Mouse (Mus musculus): ENCODE data around the gene Gm20388. TPM values are rescaled to one million over a fixed set of nuclear protein-coding genes. Genes with fewer than 3 reads are reported as not detected.

Gene Gm20388
- polyA plus RNA-seq, 1 experiment from 2014 or later: 2.5 TPM

DNA sequence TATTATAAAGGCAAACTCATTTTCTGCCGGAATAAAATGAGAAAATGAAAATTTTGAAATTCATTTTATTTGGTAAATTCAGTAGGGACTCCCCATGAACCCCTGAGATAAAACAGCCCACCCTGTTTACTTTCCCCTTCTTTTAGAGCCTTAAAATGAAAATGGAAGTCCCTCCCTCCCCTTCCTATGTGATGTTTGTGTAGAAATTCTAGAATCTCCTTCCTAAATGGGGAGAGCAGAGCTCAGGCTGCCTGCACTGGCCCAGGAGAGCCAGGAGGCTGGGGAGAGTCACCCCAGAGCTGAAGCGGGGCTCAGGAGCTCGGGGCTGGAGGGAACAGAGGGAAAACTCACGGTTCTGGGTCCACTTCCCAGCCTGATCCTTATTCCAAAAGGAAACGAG, 1484.0 kb downstream of the Gm20388 start:
- H3K27me3 ChIP-seq (ENCODE audit: low read depth, poor library complexity, severe bottlenecking): peaks cover 100% of the 10 kb centered on the region
- 70% methylated on average over 5 of the region's 5 CpGs for WGBS
- H3K27ac ChIP-seq: no peak overlapping the region
- no peaks in the 10 kb centered on the region for H3K36me3 ChIP-seq
- DNase-seq (ENCODE audit: low spot score): no peak
- no peaks in the 10 kb centered on the region for H3K9me3 ChIP-seq (replicated peaks)
- no peak overlapping the region for H3K4me3 ChIP-seq
- peaks cover 81% of the 10 kb centered on the region for H3K4me1 ChIP-seq

DNA sequence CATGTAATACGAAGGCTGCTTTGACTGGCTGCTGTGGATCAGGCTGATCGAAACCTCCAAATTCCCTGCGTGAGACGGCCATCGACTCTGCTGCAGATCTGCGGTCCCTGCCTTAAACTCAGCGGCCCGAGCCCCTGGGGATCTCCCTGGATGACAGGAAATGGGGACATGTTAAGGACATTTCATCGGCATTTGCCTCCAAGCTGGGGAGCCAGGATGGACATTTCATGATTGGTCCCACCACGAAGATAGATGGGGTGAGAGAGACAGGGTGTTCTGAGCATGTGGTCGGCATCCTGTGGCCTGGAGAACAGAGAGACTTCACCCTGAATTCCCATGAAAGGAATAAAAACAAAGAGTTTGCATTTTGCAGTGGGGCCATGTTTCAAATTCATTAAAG, 1484.7 kb downstream of the Gm20388 start:
- Histone ChIP-seq H3K27ac (no peak overlapping the region), H3K9me3 (replicated peaks) (no peaks in the 10 kb centered on the region), H3K4me1 (peaks cover 86% of the 10 kb centered on the region), H3K27me3 (ENCODE audit: low read depth, poor library complexity, severe bottlenecking) (peaks cover 100% of the 10 kb centered on the region), H3K36me3 (no peaks in the 10 kb centered on the region), H3K4me3 (no peak overlapping the region)
- no peak for DNase-seq (ENCODE audit: low spot score)
- 48% methylated on average over 11 of the region's 11 CpGs for WGBS

DNA sequence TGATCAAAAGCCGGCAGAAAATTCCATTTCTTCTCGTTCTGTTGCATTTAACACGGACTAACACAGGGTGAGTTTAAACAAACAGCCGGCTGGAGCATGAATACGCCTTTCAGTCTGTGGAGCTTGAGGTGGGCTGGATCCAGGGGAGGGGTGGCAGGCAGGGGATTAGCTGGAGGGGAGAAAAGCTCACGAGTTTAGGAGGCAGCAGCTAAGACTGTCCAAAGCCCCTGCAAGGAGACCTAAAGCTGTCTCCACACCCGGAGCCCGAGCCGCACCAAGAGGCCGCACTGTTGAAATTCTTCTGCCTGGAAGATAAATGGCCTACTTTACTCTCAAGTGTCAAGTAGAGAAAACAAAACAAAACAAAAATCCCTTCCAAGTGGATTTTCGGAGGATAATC, 1485.5 kb downstream of the Gm20388 start:
- WGBS: 24% methylated on average over 11 of the region's 11 CpGs
- DNase-seq (ENCODE audit: low spot score): no peak
- Histone ChIP-seq H3K4me1 (peaks cover 82% of the 10 kb centered on the region), H3K4me3 (no peak overlapping the region), H3K27ac (peak overlapping the region; percentile 47; the same call in 1 of the 2 replicates), H3K9me3 (replicated peaks) (no peaks in the 10 kb centered on the region), H3K27me3 (ENCODE audit: low read depth, poor library complexity, severe bottlenecking) (peaks cover 93% of the 10 kb centered on the region), H3K36me3 (no peaks in the 10 kb centered on the region)

DNA sequence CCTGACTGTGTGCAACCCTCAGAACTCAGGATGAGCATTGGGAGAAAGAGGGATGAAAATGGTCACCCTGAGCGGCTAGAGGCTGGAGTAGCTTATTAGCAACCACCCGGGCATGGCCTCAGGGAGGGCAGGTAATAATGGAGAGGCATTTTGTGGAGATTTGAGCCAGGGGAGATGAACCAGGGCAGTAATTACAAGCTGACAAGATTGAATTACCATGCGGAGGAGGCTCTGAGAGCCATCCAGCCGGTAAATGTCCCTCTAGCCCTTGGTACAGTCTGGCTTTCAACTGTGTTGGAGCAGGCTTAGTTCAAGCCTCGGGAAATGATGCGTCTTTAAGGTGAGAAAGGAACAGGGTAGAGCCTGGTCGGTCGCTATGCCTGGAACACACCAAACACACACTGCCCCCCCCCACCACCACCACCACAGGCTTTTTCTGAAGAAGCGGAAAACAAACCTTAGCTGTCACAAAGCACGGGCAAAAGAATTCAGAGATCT, 1486.6 kb downstream of the Gm20388 start:
- Histone ChIP-seq H3K4me3 (no peak overlapping the region), H3K36me3 (no peaks in the 10 kb centered on the region), H3K27ac (peak overlapping the region; percentile 47), H3K4me1 (peaks cover 76% of the 10 kb centered on the region), H3K9me3 (replicated peaks) (no peaks in the 10 kb centered on the region), H3K27me3 (ENCODE audit: low read depth, poor library complexity, severe bottlenecking) (peaks cover 88% of the 10 kb centered on the region)
- no peak for DNase-seq (ENCODE audit: low spot score)
- WGBS: 41% methylated on average over 10 of the region's 10 CpGs

DNA sequence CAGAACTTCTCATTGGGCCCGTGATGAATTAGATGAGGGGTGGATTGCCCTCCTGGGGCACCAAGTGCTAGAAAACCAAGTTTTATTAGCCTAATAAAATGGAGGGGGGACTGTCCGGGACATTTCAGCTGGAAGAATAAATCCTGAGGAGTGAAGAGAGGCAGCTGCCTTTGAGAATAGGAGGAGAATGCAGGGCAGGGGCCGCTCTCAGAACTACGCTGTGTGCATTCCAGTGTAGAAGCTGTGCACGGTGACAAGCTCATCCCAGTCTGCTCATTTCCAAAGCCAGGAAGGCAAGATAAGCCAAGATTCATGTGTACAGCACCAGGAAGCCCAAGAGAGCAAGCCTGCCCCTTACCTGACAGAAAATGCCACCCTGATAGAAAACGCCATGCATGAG, 1487.4 kb downstream of the Gm20388 start:
- 35% methylated on average over 6 of the region's 6 CpGs for WGBS
- DNase-seq (ENCODE audit: low spot score): peak; percentile 30
- Histone ChIP-seq H3K9me3 (replicated peaks) (no peaks in the 10 kb centered on the region), H3K4me1 (peaks cover 74% of the 10 kb centered on the region), H3K36me3 (no peaks in the 10 kb centered on the region), H3K27me3 (ENCODE audit: low read depth, poor library complexity, severe bottlenecking) (peaks cover 80% of the 10 kb centered on the region), H3K4me3 (no peak overlapping the region), H3K27ac (peak overlapping the region; percentile 47; the same call in 1 of the 2 replicates)

DNA sequence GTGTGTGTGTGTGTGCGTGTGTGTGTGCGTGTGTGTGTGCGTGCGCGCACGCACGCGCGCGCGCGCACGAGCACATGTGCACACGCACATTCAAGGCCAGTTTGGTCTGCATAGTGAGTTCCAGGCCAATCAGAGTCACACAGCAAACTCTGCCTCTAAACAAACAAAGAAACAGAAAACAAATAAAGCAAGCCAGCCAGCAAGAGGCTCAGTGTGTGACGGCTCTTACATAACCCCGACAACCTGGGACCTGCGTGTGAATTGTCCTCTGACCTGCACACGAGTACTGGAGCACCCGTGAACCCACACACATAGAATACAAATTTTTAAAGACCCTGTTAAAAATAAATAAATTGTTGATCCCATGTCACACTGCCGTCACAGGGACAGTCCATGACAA, 1488.1 kb downstream of the Gm20388 start:
- Histone ChIP-seq H3K36me3 (no peaks in the 10 kb centered on the region), H3K9me3 (replicated peaks) (no peaks in the 10 kb centered on the region), H3K4me3 (no peak overlapping the region), H3K4me1 (peaks cover 75% of the 10 kb centered on the region), H3K27ac (peak overlapping the region; percentile 60; the same call in 1 of the 2 replicates), H3K27me3 (ENCODE audit: low read depth, poor library complexity, severe bottlenecking) (peaks cover 73% of the 10 kb centered on the region)
- WGBS: 93% methylated on average over 20 of the region's 20 CpGs
- DNase-seq (ENCODE audit: low spot score): no peak

DNA sequence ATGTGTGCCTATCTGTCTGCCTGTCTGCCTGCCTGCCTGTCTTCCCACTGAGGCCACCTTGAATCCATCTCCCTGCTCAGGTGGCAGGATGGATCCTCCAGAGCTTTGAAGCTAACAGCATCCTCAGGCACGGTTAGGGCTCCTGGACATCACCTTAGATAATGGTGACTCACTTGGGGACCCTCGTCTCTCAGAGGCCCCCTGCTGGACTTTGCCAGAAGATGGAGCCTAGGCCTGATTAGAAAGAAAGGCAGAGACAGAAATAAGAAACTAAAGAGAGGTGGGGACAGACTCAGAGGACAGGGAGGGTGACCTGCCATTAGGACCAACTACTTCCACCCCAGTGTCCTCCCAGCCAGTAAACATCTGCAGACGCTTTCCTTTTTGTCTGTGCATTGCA, 1488.5 kb downstream of the Gm20388 start:
- Histone ChIP-seq H3K9me3 (replicated peaks) (no peaks in the 10 kb centered on the region), H3K27me3 (ENCODE audit: low read depth, poor library complexity, severe bottlenecking) (peaks cover 69% of the 10 kb centered on the region), H3K4me3 (no peak overlapping the region), H3K4me1 (peaks cover 76% of the 10 kb centered on the region), H3K27ac (peak overlapping the region; percentile 60), H3K36me3 (no peaks in the 10 kb centered on the region)
- 39% methylated on average over 3 of the region's 3 CpGs for WGBS
- no peak for DNase-seq (ENCODE audit: low spot score)

DNA sequence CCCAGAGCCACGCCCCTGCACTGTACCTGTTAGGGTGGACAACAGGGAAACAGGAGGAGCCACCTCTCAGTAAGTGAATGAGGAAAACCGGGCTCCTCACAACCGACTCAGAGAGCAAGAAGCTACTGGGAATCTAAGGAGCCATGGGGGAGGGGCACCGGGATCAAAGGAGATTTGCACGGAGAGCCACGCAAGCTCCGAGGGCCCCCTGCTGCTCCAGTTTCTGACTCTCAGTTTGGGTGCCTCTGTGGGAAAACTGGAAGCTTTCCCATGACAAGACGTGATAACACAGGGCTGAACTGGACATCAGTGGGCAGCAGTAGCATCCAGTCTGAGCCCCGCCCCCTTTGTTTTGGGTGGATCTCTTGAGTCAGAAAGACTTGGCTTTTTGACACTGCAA, 1489.9 kb downstream of the Gm20388 start:
- H3K27me3 ChIP-seq (ENCODE audit: low read depth, poor library complexity, severe bottlenecking): peaks cover 55% of the 10 kb centered on the region
- H3K4me1 ChIP-seq: peaks cover 66% of the 10 kb centered on the region
- 29% methylated on average over 9 of the region's 9 CpGs for WGBS
- no peak overlapping the region for H3K27ac ChIP-seq
- DNase-seq (ENCODE audit: low spot score): no peak
- H3K4me3 ChIP-seq: no peak overlapping the region
- no peaks in the 10 kb centered on the region for H3K36me3 ChIP-seq
- H3K9me3 ChIP-seq (replicated peaks): no peaks in the 10 kb centered on the region

DNA sequence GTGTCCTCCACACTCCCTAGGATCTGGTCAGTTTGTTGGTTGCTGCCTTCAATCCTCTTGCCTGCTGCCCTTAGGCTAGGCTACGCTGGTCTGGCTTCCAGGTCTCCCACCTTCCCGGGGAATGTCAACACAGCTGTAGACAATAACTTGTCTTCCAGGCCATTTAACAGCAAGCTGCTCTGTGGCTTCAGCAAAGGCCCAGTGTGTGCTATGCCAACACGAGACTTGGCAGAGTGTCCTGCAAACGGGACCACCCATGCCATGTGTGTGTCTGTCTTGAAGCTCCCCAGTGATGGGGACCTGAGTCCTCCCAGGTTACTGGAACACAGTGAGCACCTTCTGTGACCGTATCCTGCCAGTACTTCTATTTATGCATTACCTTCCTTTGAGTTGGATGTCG, 1493.2 kb downstream of the Gm20388 start:
- Histone ChIP-seq H3K27ac (no peak overlapping the region), H3K4me3 (no peak overlapping the region), H3K27me3 (ENCODE audit: low read depth, poor library complexity, severe bottlenecking) (peaks cover 22% of the 10 kb centered on the region), H3K36me3 (no peaks in the 10 kb centered on the region), H3K9me3 (replicated peaks) (no peaks in the 10 kb centered on the region), H3K4me1 (peaks cover 34% of the 10 kb centered on the region)
- WGBS: 87% methylated on average over 6 of the region's 6 CpGs
- DNase-seq (ENCODE audit: low spot score): no peak

DNA sequence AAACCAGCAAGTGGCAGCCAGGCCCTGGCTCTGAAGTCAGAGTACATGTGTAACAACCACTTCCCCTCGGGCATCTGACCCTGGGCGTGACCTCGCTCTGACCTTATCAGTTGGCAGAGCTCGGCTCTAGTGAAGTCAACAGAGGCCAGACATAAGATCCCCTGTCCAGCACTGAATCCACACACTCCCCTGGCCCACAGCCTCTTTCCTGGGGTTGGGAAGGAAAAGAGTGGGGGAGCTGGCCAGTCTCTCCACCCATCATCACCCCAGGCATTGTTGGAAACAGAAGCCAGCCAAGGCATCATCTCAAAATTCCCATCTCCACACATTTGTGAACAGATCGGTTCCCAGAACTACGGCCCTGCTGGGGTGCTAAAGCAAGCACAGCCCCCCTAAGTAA, 1507.4 kb downstream of the Gm20388 start:
- peak overlapping the region; percentile 59 for H3K27ac ChIP-seq

DNA sequence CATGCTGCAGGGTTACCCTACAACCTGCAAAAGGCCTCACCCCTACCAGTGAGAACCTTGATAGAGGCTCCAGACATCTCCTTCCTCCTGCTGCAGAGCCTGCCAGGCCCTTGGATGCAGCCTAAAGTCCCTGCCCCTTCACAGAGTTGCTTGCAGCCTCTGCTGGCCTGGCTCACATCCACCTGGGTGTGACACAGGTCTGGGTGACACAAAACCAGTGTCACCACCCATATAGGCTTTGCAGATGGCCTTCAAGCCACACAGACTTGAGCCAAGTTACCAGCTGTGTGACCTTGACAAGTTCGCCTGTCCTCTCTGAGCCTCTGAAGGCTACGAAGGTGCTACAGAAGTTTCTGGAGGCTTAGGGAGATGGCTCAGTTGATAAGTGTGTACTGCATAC, 1508.9 kb downstream of the Gm20388 start:
- Histone ChIP-seq H3K4me1 (peaks cover 15% of the 10 kb centered on the region), H3K27ac (peak overlapping the region; percentile 59; the same call in 1 of the 2 replicates), H3K27me3 (ENCODE audit: low read depth, poor library complexity, severe bottlenecking) (no peaks in the 10 kb centered on the region), H3K9me3 (replicated peaks) (no peaks in the 10 kb centered on the region), H3K36me3 (no peaks in the 10 kb centered on the region), H3K4me3 (no peak overlapping the region)
- WGBS: 94% methylated on average over 2 of the region's 2 CpGs
- DNase-seq (ENCODE audit: low spot score): no peak

More for the DNA sequence above, 1507.4 kb downstream of the Gm20388 start:
- Histone ChIP-seq H3K36me3 (no peaks in the 10 kb centered on the region), H3K4me3 (no peak overlapping the region), H3K4me1 (peaks cover 15% of the 10 kb centered on the region), H3K27me3 (ENCODE audit: low read depth, poor library complexity, severe bottlenecking) (no peaks in the 10 kb centered on the region), H3K9me3 (replicated peaks) (no peaks in the 10 kb centered on the region)
- DNase-seq (ENCODE audit: low spot score): peak; percentile 33
- 40% methylated on average over 6 of the region's 6 CpGs for WGBS

DNA sequence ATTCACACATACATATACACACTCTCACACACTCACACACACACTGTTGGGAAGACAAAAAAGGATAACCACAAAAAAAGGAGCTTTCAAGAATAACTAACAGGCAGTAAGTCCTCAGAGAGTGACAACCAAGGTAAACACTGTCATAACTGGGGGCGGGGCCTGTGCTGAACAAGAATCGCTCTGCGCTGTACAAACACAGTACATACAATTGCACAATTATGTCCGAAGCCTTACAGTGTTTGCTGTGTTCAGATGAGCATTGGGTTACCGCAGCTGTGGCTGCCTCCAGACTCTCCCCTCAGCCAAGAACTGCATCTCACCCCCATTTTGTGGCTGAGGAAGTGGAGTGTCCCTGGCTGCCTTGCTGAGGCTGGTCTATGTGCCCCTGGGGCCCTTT, 1510.4 kb downstream of the Gm20388 start:
- Histone ChIP-seq H3K27me3 (ENCODE audit: low read depth, poor library complexity, severe bottlenecking) (no peaks in the 10 kb centered on the region), H3K9me3 (replicated peaks) (no peaks in the 10 kb centered on the region), H3K36me3 (no peaks in the 10 kb centered on the region), H3K27ac (no peak overlapping the region), H3K4me3 (no peak overlapping the region), H3K4me1 (peaks cover 15% of the 10 kb centered on the region)
- WGBS: 97% methylated on average over 5 of the region's 5 CpGs
- no peak for DNase-seq (ENCODE audit: low spot score)

DNA sequence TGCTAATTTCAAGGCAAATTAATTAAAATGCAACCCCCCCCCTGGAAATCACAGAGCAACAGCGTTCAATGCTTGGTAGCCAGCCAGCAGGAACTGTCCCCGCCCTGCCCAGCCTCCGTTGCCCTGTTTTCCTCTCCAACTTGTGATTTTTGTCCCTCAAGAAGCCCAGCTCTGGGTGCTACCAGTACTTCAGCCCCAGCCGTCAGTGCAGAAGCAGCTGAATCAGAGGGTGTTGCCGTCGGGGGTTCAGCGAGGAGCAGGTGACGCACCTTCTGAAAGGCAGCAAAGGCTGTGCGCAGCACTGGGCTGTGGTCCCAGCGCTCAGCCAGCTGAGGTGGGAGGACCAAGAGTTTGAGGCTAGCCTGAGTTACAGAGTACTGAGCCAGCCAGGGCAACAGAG, 1513.4 kb downstream of the Gm20388 start:
- H3K36me3 ChIP-seq: no peaks in the 10 kb centered on the region
- DNase-seq (ENCODE audit: low spot score): no peak
- H3K27me3 ChIP-seq (ENCODE audit: low read depth, poor library complexity, severe bottlenecking): no peaks in the 10 kb centered on the region
- 97% methylated on average over 10 of the region's 10 CpGs for WGBS
- no peak overlapping the region for H3K27ac ChIP-seq
- no peak overlapping the region for H3K4me3 ChIP-seq
- no peaks in the 10 kb centered on the region for H3K9me3 ChIP-seq (replicated peaks)
- H3K4me1 ChIP-seq: no peaks in the 10 kb centered on the region; the same call in 1 of the 2 replicates

DNA sequence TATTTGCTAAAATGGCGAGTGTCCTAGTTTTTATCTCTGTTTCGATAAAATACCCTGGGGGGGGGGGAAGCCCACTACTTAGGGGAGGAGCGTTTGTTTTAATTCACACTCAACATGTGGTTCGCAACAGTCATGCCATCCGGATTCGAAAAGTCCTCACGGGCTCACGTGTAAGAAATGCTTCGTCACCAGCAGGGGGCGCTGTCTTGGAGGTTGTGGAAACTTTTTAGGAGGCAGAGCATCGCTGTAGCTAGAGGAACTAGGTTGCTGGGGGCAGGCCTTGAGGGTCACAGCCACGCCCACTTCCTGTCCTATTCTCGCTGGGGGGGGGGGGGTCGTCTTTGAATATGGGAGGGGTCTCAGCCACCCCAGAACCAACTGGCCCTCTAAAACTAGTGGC, 1514.0 kb downstream of the Gm20388 start:
- WGBS: 82% methylated on average over 14 of the region's 14 CpGs

More for the DNA sequence above, 1514.0 kb downstream of the Gm20388 start:
- no peak for DNase-seq (ENCODE audit: low spot score)
- no peaks in the 10 kb centered on the region for H3K27me3 ChIP-seq (ENCODE audit: low read depth, poor library complexity, severe bottlenecking)
- H3K4me3 ChIP-seq: no peak overlapping the region
- H3K9me3 ChIP-seq (replicated peaks): no peaks in the 10 kb centered on the region
- no peaks in the 10 kb centered on the region; the same call in 1 of the 2 replicates for H3K4me1 ChIP-seq
- H3K27ac ChIP-seq: no peak overlapping the region
- no peaks in the 10 kb centered on the region for H3K36me3 ChIP-seq
